In the genomic region with DNA sequence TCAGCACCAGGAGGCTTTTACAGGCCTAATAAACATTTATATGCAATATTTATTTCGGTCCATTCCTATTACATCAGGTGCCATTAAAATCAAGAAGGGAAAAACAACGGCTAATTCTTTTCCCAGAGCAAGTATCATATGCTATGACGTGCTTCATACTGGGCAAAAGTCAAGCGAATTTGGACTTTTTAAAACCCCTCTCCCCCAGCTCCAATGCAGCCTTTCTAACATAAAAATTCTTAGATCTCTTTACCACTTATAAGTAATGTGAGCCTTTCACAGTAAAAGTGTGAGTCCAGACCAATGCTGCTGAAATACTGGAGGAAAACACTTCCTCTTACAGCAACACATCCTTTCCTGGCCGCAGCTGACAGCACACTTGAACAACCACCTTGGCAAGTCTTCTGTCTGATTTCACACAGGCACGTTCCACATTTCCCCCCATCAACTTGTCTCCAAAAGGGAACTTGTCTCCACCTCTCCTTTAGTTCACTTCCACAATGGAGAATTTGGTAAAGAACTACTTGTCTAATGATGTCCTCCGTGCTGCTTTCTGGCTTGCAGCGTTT, we compare ENCODE assay signal across 24 mouse cellular contexts. TPM values are rescaled to one million over a fixed set of nuclear protein-coding genes. Genes with fewer than 3 reads are reported as not detected.
A peak's percentile ranks its signal among the peaks of the same experiment; 100 is the strongest.
DNase-seq lines count a peak whose midpoint lies in the region; ATAC-seq and TF ChIP-seq lines count a peak whose summit lies in the region.
"Had no signal": no experiment of that assay in that cellular context is flagged by ENCODE, and none has a peak within 500 bp of the region (broad histone marks: within the 10 kb centered on the region; RNA-seq: fewer than 3 reads in every experiment).

No protein-coding gene starts in this region.

- peaks cover 8% of the 10 kb centered on the region; the same call in 1 of the 2 replicates for H3K4me1 ChIP-seq in heart, embryonic 11.5 days (ENCODE audit: control insufficient read depth, insufficient read depth, low read length)
- H3K4me1 ChIP-seq in limb, embryonic 14.5 days (ENCODE audit: control insufficient read depth, insufficient read depth, low read length) = peaks cover 16% of the 10 kb centered on the region
- no peaks in the 10 kb centered on the region for H3K4me1 ChIP-seq in intestine, postnatal 0 days (replicated peaks; ENCODE audit: control insufficient read depth, insufficient read depth, low read length)
- H3K4me1 ChIP-seq: embryonic facial prominence, embryonic 13.5 days; hindbrain, embryonic 12.5 days had no signal

- no peak overlapping the region for H3K4me3 ChIP-seq in heart, embryonic 11.5 days (ENCODE audit: low read depth, low read length)
- no peak overlapping the region for H3K4me3 ChIP-seq in limb, embryonic 14.5 days (replicated peaks; ENCODE audit: low read length)
- H3K4me3 ChIP-seq in intestine, postnatal 0 days (ENCODE audit: low read depth, low read length) = no peak overlapping the region
- H3K4me3 ChIP-seq: embryonic facial prominence, embryonic 13.5 days; heart, adult 2 months; heart, embryonic 12.5 days; hindbrain, embryonic 12.5 days had no signal

- H3K36me3 ChIP-seq in heart, embryonic 11.5 days (ENCODE audit: control insufficient read depth, insufficient read depth, low read length) = no peaks in the 10 kb centered on the region
- no peaks in the 10 kb centered on the region for H3K36me3 ChIP-seq in limb, embryonic 14.5 days (ENCODE audit: control insufficient read depth, insufficient read depth, low read length)
- H3K36me3 ChIP-seq in intestine, postnatal 0 days (ENCODE audit: control insufficient read depth, insufficient read depth) = no peaks in the 10 kb centered on the region
- H3K36me3 ChIP-seq: embryonic facial prominence, embryonic 13.5 days; heart, embryonic 12.5 days; hindbrain, embryonic 12.5 days had no signal

- no peaks in the 10 kb centered on the region for H3K27me3 ChIP-seq in heart, embryonic 11.5 days (ENCODE audit: control insufficient read depth, insufficient read depth, low read length)
- no peaks in the 10 kb centered on the region for H3K27me3 ChIP-seq in limb, embryonic 14.5 days (ENCODE audit: control insufficient read depth, insufficient read depth, low read length)
- no peaks in the 10 kb centered on the region for H3K27me3 ChIP-seq in intestine, postnatal 0 days (replicated peaks; ENCODE audit: control insufficient read depth, insufficient read depth, low read length)
- H3K27me3 ChIP-seq: CH12.LX; embryonic facial prominence, embryonic 13.5 days; heart, embryonic 12.5 days; hindbrain, embryonic 12.5 days; Patski had no signal

- H3K4me2 ChIP-seq in heart, embryonic 11.5 days = no peak overlapping the region
- 0 out of 2 replicates have a peak overlapping the region, but pooled peaks have one; percentile 13 for H3K4me2 ChIP-seq in limb, embryonic 14.5 days (replicated peaks; ENCODE audit: low read depth, low read length, severe bottlenecking)
- no peak overlapping the region for H3K4me2 ChIP-seq in intestine, postnatal 0 days (replicated peaks; ENCODE audit: low read depth)
- H3K4me2 ChIP-seq: embryonic facial prominence, embryonic 13.5 days; heart, embryonic 12.5 days; hindbrain, embryonic 12.5 days had no signal

- no peak for ATAC-seq in heart, embryonic 11.5 days (replicated peaks; ENCODE audit: insufficient number of reproducible peaks, low FRiP score, low TSS enrichment)
- ATAC-seq in common myeloid progenitor, adult 5-6 weeks (replicated peaks; ENCODE audit: low read depth, poor library complexity, severe bottlenecking) = peak; percentile 68
- peak; percentile 86 for ATAC-seq in limb, embryonic 14.5 days (ENCODE audit: low FRiP score, low read depth)
- no peak for ATAC-seq in intestine, postnatal 0 days
- ATAC-seq: activated CD4-positive, CD25-positive, alpha-beta regulatory T cell, adult 4 months; forebrain, embryonic 14.5 days; hindbrain, embryonic 16.5 days; inflammation-experienced regulatory T-cells, adult 6 months; Patski had no signal

- no peaks in the 10 kb centered on the region for H3K9me3 ChIP-seq in heart, embryonic 11.5 days (replicated peaks; ENCODE audit: control insufficient read depth, low read length)
- no peaks in the 10 kb centered on the region for H3K9me3 ChIP-seq in limb, embryonic 14.5 days (ENCODE audit: control insufficient read depth, low read length)
- no peaks in the 10 kb centered on the region for H3K9me3 ChIP-seq in intestine, postnatal 0 days (ENCODE audit: control insufficient read depth)
- H3K9me3 ChIP-seq: embryonic facial prominence, embryonic 13.5 days; heart, embryonic 12.5 days; hindbrain, embryonic 12.5 days had no signal

- peak; percentile 64 for DNase-seq in heart, adult 11 months
- DNase-seq in limb, embryonic 14.5 days (ENCODE audit: low spot score) = peak; percentile 55
- no peak for DNase-seq in urinary bladder, postnatal 4 days (ENCODE audit: low spot score in 2 of 2)
- DNase-seq in spleen, postnatal 10 days (ENCODE audit: low spot score in 2 of 2) = no peak
- DNase-seq: adrenal gland, postnatal 36 days; cerebellum, adult 2 months; cerebellum, postnatal 10 days; gastrocnemius, postnatal 36 days; heart, adult 2 months had no signal

- no peak for TF ChIP-seq CTCF in intestine, postnatal 0 days (IDR thresholded peaks at IDR 0.05; ENCODE audit: low read depth)

- H3K27ac ChIP-seq in heart, embryonic 11.5 days (ENCODE audit: low read depth, low read length) = no peak overlapping the region
- H3K27ac ChIP-seq in limb, embryonic 14.5 days (replicated peaks; ENCODE audit: low read depth, low read length) = peak overlapping the region; percentile 61
- H3K27ac ChIP-seq in intestine, postnatal 0 days (ENCODE audit: low read depth, low read length) = no peak overlapping the region
- H3K27ac ChIP-seq: embryonic facial prominence, embryonic 13.5 days; heart, adult 2 months; hindbrain, embryonic 12.5 days had no signal

- WGBS in heart, embryonic 11.5 days (ENCODE audit: insufficient replicate concordance) = 73% methylated on average over 8 of the region's 8 CpGs
- whole genome bisulfite sequencing in limb, embryonic 14.5 days = 19% methylated on average over 8 of the region's 8 CpGs
- WGBS in intestine, postnatal 0 days = 81% methylated on average over 8 of the region's 8 CpGs

- TF ChIP-seq POLR2A in limb, embryonic 14.5 days (IDR thresholded peaks at IDR 0.05; ENCODE audit: borderline replicate concordance, extremely low read depth, insufficient read depth, insufficient read length) = no peak

- H3K9ac ChIP-seq in heart, embryonic 11.5 days (ENCODE audit: low read depth, low read length) = no peak overlapping the region
- H3K9ac ChIP-seq in limb, embryonic 14.5 days (ENCODE audit: low read depth, low read length, severe bottlenecking) = no peak overlapping the region
- no peak overlapping the region for H3K9ac ChIP-seq in intestine, postnatal 0 days (ENCODE audit: low read depth, low read length)
- H3K9ac ChIP-seq: embryonic facial prominence, embryonic 13.5 days; heart, embryonic 12.5 days; hindbrain, embryonic 12.5 days had no signal

RNA-seq across cellular contexts. Expression of a gene that starts 44.4 kb away (rescaled TPM):
- not detected in 2 replicates for polyA plus RNA-seq in heart, embryonic 11.5 days (2014; fragmentation: Nextera tagmentation; extraction: Ambion mirVana)
- not detected in 2 replicates for total RNA-seq in common myeloid progenitor, adult 5-6 weeks (2017)
- polyA plus RNA-seq in limb, embryonic 14.5 days (2012; rRNA removed) = 0.03 and 0.04 TPM in 2 replicates
- not detected in 2 replicates for polyA plus RNA-seq in limb, embryonic 14.5 days (2014; fragmentation: Nextera tagmentation; extraction: Ambion mirVana)
- not detected in 2 replicates for polyA plus RNA-seq in intestine, postnatal 0 days (2015; fragmentation: Nextera tagmentation; extraction: Ambion mirVana)
- total RNA-seq: CH12.LX; gastrocnemius, adult 8-10 months; gastrocnemius, postnatal 36 days; heart, adult 2 months; heart, postnatal 25 days had no signal
- polyA plus RNA-seq: embryonic facial prominence, embryonic 13.5 days; forebrain, embryonic 14.5 days; heart, adult 2 months; heart, embryonic 12.5 days; heart, embryonic 16.5 days; hindbrain, embryonic 12.5 days; hindbrain, embryonic 16.5 days; Patski had no signal

Comparison
In these comparisons a context has a peak if more than half of its experiments do, and no peak if none do; other contexts are left out.
1. DNase-seq: peak in heart, adult 11 months (single experiment) and limb, embryonic 14.5 days (single experiment); none in urinary bladder, postnatal 4 days (0 of 2) and spleen, postnatal 10 days (0 of 2).
2. ATAC-seq: peak in common myeloid progenitor, adult 5-6 weeks (single experiment) and limb, embryonic 14.5 days (single experiment); none in heart, embryonic 11.5 days (single experiment) and intestine, postnatal 0 days (single experiment).